Mouse (Mus musculus) cortical plate, adult 2 months (tissue): Measurements from ENCODE around the gene Adh6b. TPM values are rescaled to one million over a fixed set of nuclear protein-coding genes. Genes with fewer than 3 reads are reported as not detected.

ENCODE experiments used
- H3K27ac ChIP-seq: fragments of 200-500 bp; 2 replicates; pipeline ENCODE4 v1.5.1; 2012; ENCODE audit warnings: low read length, control low read depth, inconsistent platforms; ENCODE audit not compliant: insufficient read depth
- H3K4me1 ChIP-seq: fragments of 200-500 bp; 2 replicates; pipeline ENCODE4 v1.6.1; 2011; ENCODE audit warnings: low read length; ENCODE audit not compliant: control insufficient read depth, insufficient read depth
- H3K4me3 ChIP-seq: fragments of 200-500 bp; 2 replicates; pipeline ENCODE4 v1.5.1; 2011; ENCODE audit warnings: mild to moderate bottlenecking, low read length, control low read depth; ENCODE audit not compliant: insufficient read depth
- CTCF ChIP-seq: fragments of 200-500 bp; IDR thresholded peaks from 2 replicates; pipeline ENCODE4 v1.5.1; 2011; ENCODE audit warnings: mild to moderate bottlenecking, control low read depth, low read length; ENCODE audit not compliant: insufficient read depth; ENCODE audit errors: extremely low read depth
- POLR2A ChIP-seq: fragments of 200-500 bp; IDR thresholded peaks from 2 replicates; pipeline ENCODE4 v1.6.1; 2011; ENCODE audit warnings: mild to moderate bottlenecking, low read length, control low read depth; ENCODE audit not compliant: insufficient read depth; ENCODE audit errors: extremely low read depth
- polyA plus RNA-seq: library from polyadenylated mRNA; depleted of rRNA; stranded (reverse); fragments of >200 nt; gene quantifications from 2 replicates; pipeline ENCODE4 v1.2.3, GENCODE M21; 2012; rRNA removed

Gene Adh6b
- polyA plus RNA-seq, 1 experiment = not detected

DNA sequence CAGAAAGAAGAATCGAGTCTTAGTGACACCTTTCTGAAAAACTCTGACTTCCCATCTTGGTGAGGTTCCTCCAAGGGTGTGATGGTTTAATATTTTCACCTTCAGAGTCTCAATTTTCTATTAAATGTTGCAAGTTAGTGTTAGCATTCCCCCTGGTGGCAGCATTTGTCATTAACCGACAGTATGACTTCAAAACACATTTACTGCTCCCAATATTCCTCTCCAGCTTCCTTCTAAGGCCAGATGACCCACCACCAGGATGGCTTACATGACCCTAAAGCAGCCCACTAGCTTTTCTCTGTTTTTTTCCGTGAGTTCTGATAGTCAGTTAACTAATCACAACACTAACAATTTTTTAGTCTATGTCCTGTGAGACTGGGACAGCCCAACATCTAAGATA is 63.8 kb downstream of the Adh6b start:
- no peak for TF ChIP-seq POLR2A

DNA sequence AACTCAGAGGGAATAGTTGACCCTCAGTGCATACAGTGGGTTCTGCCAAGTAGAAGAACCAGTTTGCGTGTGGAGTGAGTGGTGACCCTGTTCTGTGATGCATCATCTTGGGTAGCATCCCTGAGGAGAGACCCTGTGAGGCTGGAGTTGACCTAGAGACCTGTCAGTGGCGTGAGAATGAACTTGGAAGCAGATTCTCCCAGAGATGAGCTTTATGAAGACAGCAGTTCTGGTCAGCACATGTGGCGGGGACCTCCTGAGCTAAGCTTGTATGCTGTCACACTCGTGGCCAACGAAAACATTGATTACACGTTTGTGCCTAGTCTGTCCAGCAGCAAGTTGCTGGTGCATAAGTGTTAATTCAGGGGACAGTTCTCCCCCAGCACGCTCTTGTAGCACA is 64.3 kb downstream of the Adh6b start:
- Histone ChIP-seq H3K27ac (no peak overlapping the region), H3K4me3 (no peak overlapping the region), H3K4me1 (no peaks in the 10 kb centered on the region)
- TF ChIP-seq CTCF (no peak), POLR2A (no peak)

More for the DNA sequence above, 63.8 kb downstream of the Adh6b start:
- Histone ChIP-seq H3K27ac (no peak overlapping the region), H3K4me1 (no peaks in the 10 kb centered on the region), H3K4me3 (no peak overlapping the region)

DNA sequence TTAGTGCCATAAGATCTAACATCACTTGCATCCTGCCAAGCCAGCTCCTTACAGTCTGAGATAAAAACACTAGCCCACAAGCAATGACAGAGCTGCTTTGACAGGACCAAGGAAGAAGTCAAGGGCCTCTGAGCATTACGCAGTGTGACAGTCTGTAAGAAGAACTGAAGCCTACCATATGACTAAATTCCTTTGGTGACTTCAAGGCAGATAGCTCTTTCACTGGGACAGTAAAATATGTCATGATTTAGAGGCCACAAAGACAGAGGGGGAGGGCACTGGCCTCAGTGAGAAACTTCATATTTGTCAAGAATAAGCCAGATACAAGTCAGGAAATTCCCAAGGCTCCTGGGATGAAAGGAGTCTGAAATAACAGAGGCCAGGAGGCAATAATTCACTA is 66.3 kb downstream of the Adh6b start:
- H3K4me3 ChIP-seq = no peak overlapping the region
- no peak for TF ChIP-seq POLR2A
- no peak for TF ChIP-seq CTCF
- H3K4me1 ChIP-seq = no peaks in the 10 kb centered on the region
- no peak overlapping the region for H3K27ac ChIP-seq

Other genes starting within 250 kb of the Adh6b start
- 6.7 and 9.0 TPM in 2 replicates for gene Trmt10a, start 198.3 kb upstream of the Adh6b start, polyA plus RNA-seq
- 7.5 and 7.7 TPM in 2 replicates for gene Mttp, start 196.8 kb upstream of the Adh6b start, polyA plus RNA-seq
- gene 4930579F01Rik, start 147.9 kb upstream of the Adh6b start, polyA plus RNA-seq = not detected in 2 replicates
- 0.02 and 0.04 TPM in 2 replicates for gene Adh7, start 124.0 kb upstream of the Adh6b start, polyA plus RNA-seq
- 1.2 and 1.4 TPM in 2 replicates for gene Adh1, start 80.8 kb upstream of the Adh6b start, polyA plus RNA-seq
- not detected in 2 replicates for gene Adh6a, start 28.5 kb upstream of the Adh6b start, polyA plus RNA-seq
- gene Adh4, start 73.7 kb downstream of the Adh6b start, polyA plus RNA-seq = not detected in 2 replicates
- gene Adh5, start 101.3 kb downstream of the Adh6b start, polyA plus RNA-seq = 64.2 and 64.3 TPM in 2 replicates
- 43.0 and 43.7 TPM in 2 replicates for gene Metap1, start 147.7 kb downstream of the Adh6b start, polyA plus RNA-seq
- gene Eif4e, start 184.4 kb downstream of the Adh6b start, polyA plus RNA-seq = 146 and 158 TPM in 2 replicates